Mouse (Mus musculus): Measurements from ENCODE around the gene Hoxb5. TPM values are rescaled to one million over a fixed set of nuclear protein-coding genes. Genes with fewer than 3 reads are reported as not detected.

Hoxb5 gene
- total RNA-seq, 2 experiments from 2014 or later = not detected

GRCm38 (mm10) chr11:96297428-96297827, 5.7 kb upstream of the Hoxb5 start:
- intact Hi-C loops (cut with DNase I) = no loop called here
- no peak for DNase-seq (ENCODE audit: low spot score in 2 of 2)

- no peak for DNase-seq (ENCODE audit: low spot score in 2 of 2)
- intact Hi-C loops (cut with DNase I) = no loop called here
Observed at GRCm38 (mm10) chr11:96297968-96298635, 5.0 kb upstream of the Hoxb5 start.

GRCm38 (mm10) chr11:96298895-96299667, 4.1 kb upstream of the Hoxb5 start:
- intact Hi-C loops (cut with DNase I) = no loop called here

GRCm38 (mm10) chr11:96299781-96300180, 3.4 kb upstream of the Hoxb5 start:
- intact Hi-C loops (cut with DNase I) = loop anchor here (5.0 kb wide), 1 partner anchor 373 kb away; no protein-coding TSS in a partner anchor
- no peak for DNase-seq (ENCODE audit: low spot score in 2 of 2)

More at GRCm38 (mm10) chr11:96298895-96299667, 4.1 kb upstream of the Hoxb5 start:
- DNase-seq (ENCODE audit: low spot score in 2 of 2) = no peak

- intact Hi-C loops (cut with DNase I) = loop anchor here (5.0 kb wide), 1 partner anchor 372 kb away; no protein-coding TSS in a partner anchor
Observed at GRCm38 (mm10) chr11:96300354-96301063, 2.6 kb upstream of the Hoxb5 start.

GRCm38 (mm10) chr11:96301064-96301431, 2.1 kb upstream of the Hoxb5 start:
- DNase-seq (ENCODE audit: low spot score in 2 of 2) = no peak
- intact Hi-C loops (cut with DNase I) = loop anchor here (5.0 kb wide), 1 partner anchor 371 kb away; no protein-coding TSS in a partner anchor

More at GRCm38 (mm10) chr11:96300354-96301063, 2.6 kb upstream of the Hoxb5 start:
- no peak for DNase-seq (ENCODE audit: low spot score in 2 of 2)

DNA sequence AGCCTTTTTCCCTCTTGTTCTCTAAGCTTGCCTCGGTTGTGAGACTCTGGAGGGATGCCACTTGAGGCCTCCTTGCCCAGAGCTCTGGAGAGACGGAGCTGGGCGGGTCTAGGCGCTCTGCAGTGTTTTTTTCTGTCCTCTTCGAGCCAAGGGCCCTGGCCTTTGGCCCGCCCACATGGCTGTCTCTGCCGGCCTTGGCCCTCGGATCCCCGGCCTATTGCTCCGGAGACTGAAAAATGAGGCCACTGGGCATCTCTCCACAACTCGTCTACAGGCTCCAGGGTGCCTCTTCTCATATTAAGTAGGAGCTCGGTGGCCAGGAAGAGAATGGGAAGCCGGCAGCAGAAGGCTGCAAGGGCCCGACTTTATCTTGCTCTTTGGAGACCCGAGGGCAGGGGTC, 1.3 kb upstream of the Hoxb5 start:
- intact Hi-C loops (cut with DNase I) = loop anchor here (5.0 kb wide), 1 partner anchor 370 kb away; no protein-coding TSS in a partner anchor

DNA sequence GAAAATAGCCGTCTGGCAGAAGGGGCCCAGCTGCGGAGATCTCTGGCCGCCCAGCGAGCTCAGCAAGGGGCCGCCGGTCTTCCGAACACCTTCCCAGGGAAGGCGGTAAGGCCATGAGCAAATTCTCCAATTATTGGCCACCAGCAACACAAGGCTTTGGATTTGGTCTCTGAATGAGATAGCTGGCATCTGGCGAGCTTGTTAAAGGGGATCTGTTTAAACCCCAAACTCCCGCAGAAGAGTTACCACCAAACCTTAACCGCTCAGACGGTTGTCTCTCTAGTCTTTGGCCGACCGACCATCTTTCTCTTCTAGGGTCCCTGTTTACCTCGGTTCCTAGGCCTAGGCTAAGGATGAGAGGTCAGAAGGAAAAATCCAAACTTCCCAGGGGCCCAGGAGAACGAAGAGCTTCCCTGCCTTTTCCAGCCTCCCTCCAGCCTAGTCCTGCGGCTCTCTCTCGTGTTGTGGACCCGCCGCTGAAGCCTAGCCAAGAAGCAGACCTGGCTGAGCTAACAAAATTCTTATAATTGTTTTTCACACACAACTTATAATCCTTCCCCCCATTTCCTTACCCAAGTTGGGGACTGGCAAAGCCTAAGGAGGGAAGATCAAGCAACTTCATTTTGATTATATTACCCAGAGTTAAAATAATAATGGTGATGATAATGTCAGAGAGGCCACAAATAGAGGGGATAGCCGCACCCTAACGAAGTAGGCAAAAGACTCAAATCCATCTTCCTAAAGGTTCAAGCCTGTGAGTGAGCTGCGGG, 570 bp upstream of the Hoxb5 start:
- intact Hi-C loops (cut with DNase I) = loop anchor here (5.0 kb wide), 1 partner anchor 370 kb away; no protein-coding TSS in a partner anchor

More for the DNA sequence above, 1.3 kb upstream of the Hoxb5 start:
- peak; percentile 18 to 45 for DNase-seq (ENCODE audit: low spot score in 2 of 2)

GRCm38 (mm10) chr11:96304381-96305195, 1.5 kb downstream of the Hoxb5 start:
- intact Hi-C loops (cut with DNase I) = loop anchor here (5.0 kb wide), 1 partner anchor 368 kb away; no protein-coding TSS in a partner anchor
- DNase-seq (ENCODE audit: low spot score in 2 of 2) = no peak

More for the DNA sequence above, 570 bp upstream of the Hoxb5 start:
- no peak for DNase-seq (ENCODE audit: low spot score in 2 of 2)

DNA sequence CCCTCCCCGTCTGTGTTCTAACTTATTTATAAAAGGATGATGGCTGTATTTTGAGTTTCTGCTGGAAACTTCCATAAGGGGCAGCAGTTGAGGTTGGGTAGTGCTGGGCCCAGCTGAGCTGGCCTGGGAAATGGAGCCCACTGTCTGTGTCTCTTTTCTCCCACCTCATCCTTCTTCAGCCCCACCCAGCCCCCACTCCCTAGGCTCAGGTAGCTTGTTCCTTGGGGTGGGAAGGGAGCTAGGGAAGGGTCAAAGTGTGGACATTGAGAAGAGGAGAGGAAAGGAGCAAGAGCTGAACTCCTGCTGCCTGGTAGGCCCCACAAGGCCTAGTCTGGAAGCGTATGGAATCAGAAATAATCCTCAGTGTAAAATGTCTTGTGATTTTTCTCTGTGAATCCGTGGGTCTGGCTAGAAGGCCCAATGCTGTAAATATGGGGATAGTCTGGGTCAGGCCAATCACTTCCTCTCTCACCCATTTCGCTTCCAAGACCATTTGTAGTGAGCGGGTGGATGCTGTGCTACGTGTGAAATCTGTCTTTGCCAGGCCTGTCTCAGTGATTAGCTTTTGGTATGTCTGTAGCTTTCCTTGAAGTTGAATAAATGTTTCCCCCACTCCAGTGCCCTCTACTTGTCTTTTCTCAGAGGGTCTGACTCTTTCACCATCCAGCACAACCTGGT, 2.5 kb downstream of the Hoxb5 start:
- intact Hi-C loops (cut with DNase I) = no loop called here
- no peak for DNase-seq (ENCODE audit: low spot score in 2 of 2)

DNA sequence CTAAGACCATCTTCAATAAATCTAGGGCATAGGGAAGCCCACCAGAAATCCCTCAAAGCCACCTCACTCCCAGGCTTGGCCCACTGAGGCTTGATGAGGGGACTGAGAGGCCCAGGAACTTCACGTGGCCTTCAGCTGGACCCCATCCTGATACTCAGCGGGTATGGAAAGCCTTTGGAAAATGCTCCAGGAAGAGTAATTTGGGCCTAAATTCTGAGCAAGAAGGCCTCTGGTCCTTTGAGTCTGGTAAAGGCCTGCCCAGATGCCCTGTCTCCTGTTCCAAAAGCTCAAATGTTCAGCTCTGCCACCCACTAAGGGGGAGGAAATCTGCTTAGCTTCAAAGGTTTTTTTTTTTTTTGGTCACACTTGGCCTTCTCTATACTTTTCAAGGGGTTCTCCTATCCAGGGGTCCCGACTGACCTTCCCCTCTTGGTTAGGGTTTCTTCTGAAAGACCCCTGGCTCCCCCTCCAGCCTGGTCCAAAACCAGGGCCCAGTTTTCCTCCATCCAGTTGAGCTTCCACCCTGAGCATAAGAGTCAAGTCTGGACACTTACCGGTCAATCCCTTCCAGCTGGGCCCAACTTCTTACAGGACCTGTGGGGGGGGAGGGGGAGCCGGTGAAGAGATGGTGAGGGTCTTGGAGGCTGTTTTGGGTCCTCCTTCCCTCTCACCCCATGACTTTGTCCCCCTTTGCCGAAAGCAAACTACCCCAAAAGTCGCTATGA, 3.2 kb downstream of the Hoxb5 start:
- DNase-seq (ENCODE audit: low spot score in 2 of 2) = no peak
- intact Hi-C loops (cut with DNase I) = no loop called here

DNA sequence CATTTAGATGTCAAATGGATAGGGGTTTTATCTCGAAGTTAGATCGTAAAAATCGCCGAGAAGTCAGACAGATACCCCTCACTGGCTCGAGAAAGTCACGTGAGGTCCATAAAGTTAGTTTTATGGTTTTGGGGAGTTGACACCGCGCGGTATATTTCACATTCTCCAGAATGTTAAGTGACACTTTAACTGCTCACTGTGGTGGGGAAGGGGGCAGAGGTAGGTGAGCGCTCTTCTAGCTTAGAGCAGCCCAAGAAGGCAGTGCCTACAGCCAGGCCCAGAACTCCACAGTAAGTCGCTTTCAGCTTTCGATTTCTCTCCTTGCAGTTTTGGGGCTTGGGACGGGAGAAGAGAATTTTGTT, 3.8 kb downstream of the Hoxb5 start:
- intact Hi-C loops (cut with DNase I) = no loop called here

GRCm38 (mm10) chr11:96308763-96309162, 5.6 kb downstream of the Hoxb5 start:
- DNase-seq (ENCODE audit: low spot score in 2 of 2) = no peak
- intact Hi-C loops (cut with DNase I) = no loop called here

More for the DNA sequence above, 3.8 kb downstream of the Hoxb5 start:
- no peak for DNase-seq (ENCODE audit: low spot score in 2 of 2)

- intact Hi-C loops (cut with DNase I) = no loop called here
- DNase-seq (ENCODE audit: low spot score in 2 of 2) = no peak
Observed at GRCm38 (mm10) chr11:96309288-96309687, 6.2 kb downstream of the Hoxb5 start.

GRCm38 (mm10) chr11:96310183-96310938, 7.2 kb downstream of the Hoxb5 start:
- intact Hi-C loops (cut with DNase I) = loop anchor here (2.0 to 10.0 kb wide), 2 partner anchors 242 to 314 kb away; no protein-coding TSS in a partner anchor
- DNase-seq (ENCODE audit: low spot score in 2 of 2) = no peak

GRCm38 (mm10) chr11:96311097-96311496, 8.0 kb downstream of the Hoxb5 start:
- DNase-seq (ENCODE audit: low spot score in 2 of 2) = no peak
- intact Hi-C loops (cut with DNase I) = loop anchor here (2.0 to 10.0 kb wide), 2 partner anchors 242 to 314 kb away; no protein-coding TSS in a partner anchor

All from left cerebral cortex, postnatal 14 days (tissue).